Mouse (Mus musculus): ENCODE results near the gene Pitpna. TPM values are rescaled to one million over a fixed set of nuclear protein-coding genes. Genes with fewer than 3 reads are reported as not detected.
"Not testable (repeated sequence)": the region's sequence is repeated elsewhere in the genome, so short reads cannot be mapped to it uniquely, and the experiment has no call there.

The Pitpna gene
- polyA plus RNA-seq, 1 experiment from 2014 or later = 94.2 TPM

- DNase-seq (ENCODE audit: low spot score) (peak; percentile 25), ATAC-seq (peak; percentile 23; the same call in 1 of the 2 replicates)
- Histone ChIP-seq H3K9me3 (replicated peaks; ENCODE audit: control insufficient read depth, low read length) (no peaks in the 10 kb centered on the region), H3K27me3 (replicated peaks; ENCODE audit: control insufficient read depth, insufficient read depth, low read length) (no peaks in the 10 kb centered on the region), H3K4me1 (ENCODE audit: control insufficient read depth, insufficient read depth, low read length) (peaks cover 11% of the 10 kb centered on the region), H3K4me3 (ENCODE audit: low read depth, low read length) (no peak overlapping the region), H3K9ac (ENCODE audit: low read length) (no peak overlapping the region), H3K27ac (ENCODE audit: low read depth, low read length) (no peak overlapping the region), H3K4me2 (ENCODE audit: low read length) (no peak overlapping the region), H3K36me3 (ENCODE audit: control insufficient read depth, insufficient read depth, low read length) (peaks cover 17% of the 10 kb centered on the region)
- 52% methylated on average over 12 of the region's 12 CpGs for WGBS
Observed at GRCm38 (mm10) chr11:75550200-75550946, 37.5 kb upstream of the Pitpna start.

GRCm38 (mm10) chr11:75551321-75551720 lies 36.6 kb upstream of the Pitpna start:
- peaks cover 7% of the 10 kb centered on the region for H3K36me3 ChIP-seq (ENCODE audit: control insufficient read depth, insufficient read depth, low read length)
- H3K4me3 ChIP-seq (ENCODE audit: low read depth, low read length) = no peak overlapping the region
- no peak overlapping the region for H3K9ac ChIP-seq (ENCODE audit: low read length)
- peaks cover 11% of the 10 kb centered on the region for H3K4me1 ChIP-seq (ENCODE audit: control insufficient read depth, insufficient read depth, low read length)
- H3K27ac ChIP-seq (ENCODE audit: low read depth, low read length) = no peak overlapping the region
- no peak for ATAC-seq
- 92% methylated on average over 5 of the region's 5 CpGs for WGBS
- DNase-seq (ENCODE audit: low spot score) = no peak
- H3K4me2 ChIP-seq (ENCODE audit: low read length) = no peak overlapping the region
- no peaks in the 10 kb centered on the region for H3K27me3 ChIP-seq (replicated peaks; ENCODE audit: control insufficient read depth, insufficient read depth, low read length)
- no peaks in the 10 kb centered on the region for H3K9me3 ChIP-seq (replicated peaks; ENCODE audit: control insufficient read depth, low read length)

GRCm38 (mm10) chr11:75551961-75552441 lies 35.9 kb upstream of the Pitpna start:
- no peak for ATAC-seq
- Histone ChIP-seq H3K27me3 (replicated peaks; ENCODE audit: control insufficient read depth, insufficient read depth, low read length) (no peaks in the 10 kb centered on the region), H3K4me3 (ENCODE audit: low read depth, low read length) (no peak overlapping the region), H3K9me3 (replicated peaks; ENCODE audit: control insufficient read depth, low read length) (no peaks in the 10 kb centered on the region), H3K36me3 (ENCODE audit: control insufficient read depth, insufficient read depth, low read length) (0 out of 2 replicates have a peak, but pooled peaks cover 3% of the 10 kb centered on the region), H3K27ac (ENCODE audit: low read depth, low read length) (0 out of 2 replicates have a peak overlapping the region, but pooled peaks have one; percentile 33), H3K9ac (ENCODE audit: low read length) (peak overlapping the region; percentile 29; the same call in 1 of the 2 replicates), H3K4me2 (ENCODE audit: low read length) (no peak overlapping the region), H3K4me1 (ENCODE audit: control insufficient read depth, insufficient read depth, low read length) (peaks cover 11% of the 10 kb centered on the region)
- WGBS = 66% methylated on average over 9 of the region's 9 CpGs
- peak; percentile 53 for DNase-seq (ENCODE audit: low spot score)

GRCm38 (mm10) chr11:75552906-75553482 lies 34.9 kb upstream of the Pitpna start:
- ATAC-seq = no peak
- DNase-seq (ENCODE audit: low spot score) = no peak
- WGBS = 40% methylated on average over 7 of the region's 7 CpGs
- Histone ChIP-seq H3K9me3 (replicated peaks; ENCODE audit: control insufficient read depth, low read length) (no peaks in the 10 kb centered on the region), H3K4me3 (ENCODE audit: low read depth, low read length) (no peak overlapping the region), H3K27me3 (replicated peaks; ENCODE audit: control insufficient read depth, insufficient read depth, low read length) (no peaks in the 10 kb centered on the region), H3K36me3 (ENCODE audit: control insufficient read depth, insufficient read depth, low read length) (no peaks in the 10 kb centered on the region), H3K27ac (ENCODE audit: low read depth, low read length) (no peak overlapping the region), H3K4me1 (ENCODE audit: control insufficient read depth, insufficient read depth, low read length) (peaks cover 11% of the 10 kb centered on the region), H3K9ac (ENCODE audit: low read length) (no peak overlapping the region), H3K4me2 (ENCODE audit: low read length) (no peak overlapping the region)

GRCm38 (mm10) chr11:75556006-75556405 lies 31.9 kb upstream of the Pitpna start:
- WGBS = 88% methylated on average over 6 of the region's 6 CpGs
- DNase-seq (ENCODE audit: low spot score); H3K9me3 ChIP-seq (replicated peaks; ENCODE audit: control insufficient read depth, low read length); H3K36me3 ChIP-seq (ENCODE audit: control insufficient read depth, insufficient read depth, low read length); H3K4me3 ChIP-seq (ENCODE audit: low read depth, low read length); H3K4me1 ChIP-seq (ENCODE audit: control insufficient read depth, insufficient read depth, low read length); ATAC-seq; H3K9ac ChIP-seq (ENCODE audit: low read length); H3K27me3 ChIP-seq (replicated peaks; ENCODE audit: control insufficient read depth, insufficient read depth, low read length); H3K4me2 ChIP-seq (ENCODE audit: low read length); H3K27ac ChIP-seq (ENCODE audit: low read depth, low read length): not testable (repeated sequence)

GRCm38 (mm10) chr11:75557142-75557541 lies 30.8 kb upstream of the Pitpna start:
- 89% methylated on average over 6 of the region's 6 CpGs for WGBS
- ATAC-seq (no peak), DNase-seq (ENCODE audit: low spot score) (no peak)
- H3K9me3 ChIP-seq (replicated peaks; ENCODE audit: control insufficient read depth, low read length) = no peaks in the 10 kb centered on the region
- H3K4me2 ChIP-seq (ENCODE audit: low read length) = no peak overlapping the region
- H3K9ac ChIP-seq (ENCODE audit: low read length) = no peak overlapping the region
- no peak overlapping the region for H3K27ac ChIP-seq (ENCODE audit: low read depth, low read length)
- no peak overlapping the region for H3K4me3 ChIP-seq (ENCODE audit: low read depth, low read length)
- H3K36me3 ChIP-seq (ENCODE audit: control insufficient read depth, insufficient read depth, low read length) = peaks cover 3% of the 10 kb centered on the region; the same call in 1 of the 2 replicates
- no peaks in the 10 kb centered on the region for H3K27me3 ChIP-seq (replicated peaks; ENCODE audit: control insufficient read depth, insufficient read depth, low read length)
- no peaks in the 10 kb centered on the region for H3K4me1 ChIP-seq (ENCODE audit: control insufficient read depth, insufficient read depth, low read length)

GRCm38 (mm10) chr11:75558101-75558500 lies 29.8 kb upstream of the Pitpna start:
- no peak overlapping the region for H3K9ac ChIP-seq (ENCODE audit: low read length)
- H3K4me1 ChIP-seq (ENCODE audit: control insufficient read depth, insufficient read depth, low read length) = no peaks in the 10 kb centered on the region
- WGBS = 81% methylated on average over 1 of the region's 1 CpGs
- H3K36me3 ChIP-seq (ENCODE audit: control insufficient read depth, insufficient read depth, low read length) = peaks cover 10% of the 10 kb centered on the region; the same call in 1 of the 2 replicates
- no peak overlapping the region for H3K27ac ChIP-seq (ENCODE audit: low read depth, low read length)
- H3K4me3 ChIP-seq (ENCODE audit: low read depth, low read length) = no peak overlapping the region
- H3K27me3 ChIP-seq (replicated peaks; ENCODE audit: control insufficient read depth, insufficient read depth, low read length) = no peaks in the 10 kb centered on the region
- no peak for DNase-seq (ENCODE audit: low spot score)
- no peak for ATAC-seq
- no peak overlapping the region for H3K4me2 ChIP-seq (ENCODE audit: low read length)
- no peaks in the 10 kb centered on the region for H3K9me3 ChIP-seq (replicated peaks; ENCODE audit: control insufficient read depth, low read length)

- Histone ChIP-seq H3K4me1 (ENCODE audit: control insufficient read depth, insufficient read depth, low read length) (no peaks in the 10 kb centered on the region), H3K9ac (ENCODE audit: low read length) (no peak overlapping the region), H3K27ac (ENCODE audit: low read depth, low read length) (0 out of 2 replicates have a peak overlapping the region, but pooled peaks have one; percentile 27), H3K36me3 (ENCODE audit: control insufficient read depth, insufficient read depth, low read length) (peaks cover 15% of the 10 kb centered on the region; the same call in 1 of the 2 replicates), H3K4me3 (ENCODE audit: low read depth, low read length) (no peak overlapping the region), H3K9me3 (replicated peaks; ENCODE audit: control insufficient read depth, low read length) (no peaks in the 10 kb centered on the region), H3K4me2 (ENCODE audit: low read length) (no peak overlapping the region), H3K27me3 (replicated peaks; ENCODE audit: control insufficient read depth, insufficient read depth, low read length) (no peaks in the 10 kb centered on the region)
- WGBS = 90% methylated on average over 8 of the region's 8 CpGs
- DNase-seq (ENCODE audit: low spot score) (no peak), ATAC-seq (no peak)
Observed at GRCm38 (mm10) chr11:75559870-75560504, 27.9 kb upstream of the Pitpna start.

Measured in forebrain, embryonic 14.5 days (tissue).